Mouse (Mus musculus): ENCODE data around the gene Memo1. TPM values are rescaled to one million over a fixed set of nuclear protein-coding genes. Genes with fewer than 3 reads are reported as not detected.

Memo1 gene
- total and polyA plus RNA-seq, 3 experiments: 63.1 to 75.3 TPM; not detected in 1

- TF ChIP-seq JUND (IDR thresholded peaks at IDR 0.05; ENCODE audit: low read depth, low read length) (no peak), NRF1 (IDR thresholded peaks at IDR 0.05; ENCODE audit: insufficient read depth, low read depth, low read length, poor library complexity, severe bottlenecking) (no peak)
Observed at GRCm38 (mm10) chr17:74341151-74341550, 45.8 kb upstream of the Memo1 start (continued).

- peaks cover 3 to 16% of the 10 kb centered on the region in 2 experiments for H3K4me1 ChIP-seq (ENCODE audit: control insufficient read depth in 1 of 2, insufficient read depth in 2 of 2, low read length in 2 of 2)
- H3K36me3 ChIP-seq (ENCODE audit: control insufficient read depth in 1 of 2, insufficient read depth in 2 of 2, low read length in 2 of 2): peaks cover 0 to 11% of the 10 kb centered on the region in 2 experiments; a peak in 3 of 4 replicates
- no peaks in the 10 kb centered on the region for H3K9me3 ChIP-seq (replicated peaks; ENCODE audit: insufficient read depth, low read length)
- peak within 1 kb of the TSS; percentile 75 to 97 for H3K4me3 ChIP-seq (ENCODE audit: control insufficient read depth in 1 of 2, insufficient read depth in 1 of 2, low read depth in 2 of 2, low read length in 2 of 2)
- H3K27ac ChIP-seq (ENCODE audit: control insufficient read depth, low read depth, low read length): peak within 1 kb of the TSS; percentile 62
- TF ChIP-seq UBTF (IDR thresholded peaks at IDR 0.05; ENCODE audit: borderline replicate concordance, insufficient read depth, low read depth, low read length) (no peak), TCF12 (IDR thresholded peaks at IDR 0.05; ENCODE audit: low read depth, low read length) (peak; percentile 49), NRF1 (IDR thresholded peaks at IDR 0.05; ENCODE audit: insufficient read depth, low read depth, low read length, poor library complexity, severe bottlenecking) (0 out of 2 replicates have a peak, but pooled peaks have one; percentile 9), POLR2AphosphoS2 (IDR thresholded peaks at IDR 0.05; ENCODE audit: low read length) (0 out of 2 replicates have a peak, but pooled peaks have one; percentile 12), ETS1 (IDR thresholded peaks at IDR 0.05; ENCODE audit: low read depth, low read length) (0 out of 2 replicates have a peak, but pooled peaks have one; percentile 18), POLR2A (IDR thresholded peaks at IDR 0.05; ENCODE audit: control insufficient read depth in 1 of 2, insufficient read depth in 1 of 2, low read depth in 1 of 2, low read length in 2 of 2, poor library complexity in 1 of 2) (peak; percentile 45 to 59; a peak in 2 of 4 replicates), SIN3A (IDR thresholded peaks at IDR 0.05; ENCODE audit: low read length) (peak; percentile 37), ZNF384 (IDR thresholded peaks at IDR 0.05; ENCODE audit: low read depth, low read length) (0 out of 2 replicates have a peak, but pooled peaks have one; percentile 6), MAX (IDR thresholded peaks at IDR 0.05; ENCODE audit: low read length) (no peak), CTCF (IDR thresholded peaks at IDR 0.05 in 2 of 3, conservative IDR thresholded peaks at IDR 0.05 in 1 of 3; ENCODE audit: control insufficient read depth in 1 of 3, insufficient read depth in 1 of 3, low read depth in 2 of 3, low read length in 3 of 3, poor library complexity in 1 of 3, severe bottlenecking in 1 of 3) (no peak), MXI1 (IDR thresholded peaks at IDR 0.05; ENCODE audit: low read depth, low read length) (peak; percentile 37; the same call in 1 of the 2 replicates), CHD1 (IDR thresholded peaks at IDR 0.05; ENCODE audit: low read depth, low read length) (peak; percentile 78; the same call in 1 of the 2 replicates)
- H3K9ac ChIP-seq (ENCODE audit: control insufficient read depth, low read depth, low read length, poor library complexity, severe bottlenecking): peak within 1 kb of the TSS; percentile 94
- peak; percentile 78 for DNase-seq (ENCODE audit: low read depth, low spot score)
- H3K79me2 ChIP-seq (ENCODE audit: control insufficient read depth, insufficient read depth, low read length, poor library complexity): peaks cover 38% of the 10 kb centered on the region
- H3K27me3 ChIP-seq (ENCODE audit: control insufficient read depth in 1 of 2, insufficient read depth in 2 of 2, low read length in 2 of 2): no peaks in the 10 kb centered on the region
Observed at GRCm38 (mm10) chr17:74338937-74339804, 43.9 kb upstream of the Memo1 start, which contains the start of gene Spast. Spast (plus strand) TSS chr17:74338987.

- Histone ChIP-seq H3K4me1 (ENCODE audit: control insufficient read depth in 1 of 2, insufficient read depth in 2 of 2, low read length in 2 of 2) (peaks cover 3 to 16% of the 10 kb centered on the region in 2 experiments), H3K9me3 (replicated peaks; ENCODE audit: insufficient read depth, low read length) (no peaks in the 10 kb centered on the region), H3K27me3 (ENCODE audit: control insufficient read depth in 1 of 2, insufficient read depth in 2 of 2, low read length in 2 of 2) (no peaks in the 10 kb centered on the region; a peak in 1 of 4 replicates), H3K4me3 (ENCODE audit: control insufficient read depth in 1 of 2, insufficient read depth in 1 of 2, low read depth in 2 of 2, low read length in 2 of 2) (peak overlapping the region; percentile 75 to 97), H3K36me3 (ENCODE audit: control insufficient read depth in 1 of 2, insufficient read depth in 2 of 2, low read length in 2 of 2) (peaks cover 0 to 11% of the 10 kb centered on the region in 2 experiments; a peak in 3 of 4 replicates), H3K79me2 (ENCODE audit: control insufficient read depth, insufficient read depth, low read length, poor library complexity) (peaks cover 32% of the 10 kb centered on the region), H3K27ac (ENCODE audit: control insufficient read depth, low read depth, low read length) (peak overlapping the region; percentile 45; the same call in 1 of the 2 replicates), H3K9ac (ENCODE audit: control insufficient read depth, low read depth, low read length, poor library complexity, severe bottlenecking) (peak overlapping the region; percentile 94)
- DNase-seq (ENCODE audit: low read depth, low spot score): peak; percentile 97
- TF ChIP-seq SIN3A (IDR thresholded peaks at IDR 0.05; ENCODE audit: low read length) (peak; percentile 77), GABPA (IDR thresholded peaks at IDR 0.05; ENCODE audit: low read depth, low read length) (no peak), TCF12 (IDR thresholded peaks at IDR 0.05; ENCODE audit: low read depth, low read length) (peak; percentile 38; the same call in 1 of the 2 replicates), POLR2AphosphoS5 (IDR thresholded peaks at IDR 0.05; ENCODE audit: borderline replicate concordance, low read depth, low read length) (no peak), SMC3 (IDR thresholded peaks at IDR 0.05; ENCODE audit: low read depth, low read length) (no peak), RCOR1 (IDR thresholded peaks at IDR 0.05; ENCODE audit: low read depth, low read length) (no peak), E2F4 (IDR thresholded peaks at IDR 0.05; ENCODE audit: borderline replicate concordance, low read depth, low read length) (no peak), EP300 (IDR thresholded peaks at IDR 0.05; ENCODE audit: low read depth in 1 of 2, low read length in 2 of 2) (no peak), MAX (IDR thresholded peaks at IDR 0.05; ENCODE audit: low read length) (peak; percentile 57), HCFC1 (IDR thresholded peaks at IDR 0.05; ENCODE audit: low read depth, low read length) (peak; percentile 64), NRF1 (IDR thresholded peaks at IDR 0.05; ENCODE audit: insufficient read depth, low read depth, low read length, poor library complexity, severe bottlenecking) (peak; percentile 82), POLR2A (IDR thresholded peaks at IDR 0.05; ENCODE audit: control insufficient read depth in 1 of 2, insufficient read depth in 1 of 2, low read depth in 1 of 2, low read length in 2 of 2, poor library complexity in 1 of 2) (peak in 1 of 2 experiments; percentile 54; a peak in 2 of 4 replicates), MYB (IDR thresholded peaks at IDR 0.05; ENCODE audit: low read depth, low read length) (no peak), RAD21 (IDR thresholded peaks at IDR 0.05; ENCODE audit: low read depth, low read length) (no peak), CHD2 (IDR thresholded peaks at IDR 0.05; ENCODE audit: low read length) (no peak), TAL1 (IDR thresholded peaks at IDR 0.05; ENCODE audit: low read length) (no peak)
Observed at GRCm38 (mm10) chr17:74338225-74338931, 43.1 kb upstream of the Memo1 start.
